Mouse (Mus musculus): Measurements from ENCODE around the gene Clp1.
"Not testable (repeated sequence)": the region's sequence is repeated elsewhere in the genome, so short reads cannot be mapped to it uniquely, and the experiment has no call there.

The Clp1 gene

DNA sequence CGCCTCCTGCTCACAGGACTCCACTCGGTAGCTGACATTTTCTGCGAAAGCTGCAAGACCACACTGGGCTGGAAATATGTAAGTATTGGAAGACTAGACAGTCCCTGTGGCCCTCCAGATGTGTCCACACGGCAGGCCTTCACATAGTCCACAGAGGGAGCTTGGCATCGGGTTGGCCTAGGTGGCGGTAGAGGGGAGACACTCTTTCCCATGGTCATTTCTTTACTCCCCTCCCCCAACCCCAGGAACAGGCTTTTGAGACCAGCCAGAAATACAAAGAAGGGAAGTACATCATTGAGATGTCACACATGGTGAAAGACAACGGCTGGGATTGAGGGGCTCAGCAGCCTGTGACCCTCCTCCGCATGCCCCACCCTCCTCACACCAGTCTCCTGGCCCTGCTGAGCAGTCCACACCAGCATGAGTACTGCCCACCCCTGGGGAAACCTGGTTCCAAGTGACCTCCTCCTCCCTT is 10.3 kb upstream of the Clp1 start:
- peak; percentile 53 for DNase-seq

- DNase-seq = peak; percentile 29
Measured at GRCm38 (mm10) chr2:84736312-84737161, 9.4 kb upstream of the Clp1 start.

DNA sequence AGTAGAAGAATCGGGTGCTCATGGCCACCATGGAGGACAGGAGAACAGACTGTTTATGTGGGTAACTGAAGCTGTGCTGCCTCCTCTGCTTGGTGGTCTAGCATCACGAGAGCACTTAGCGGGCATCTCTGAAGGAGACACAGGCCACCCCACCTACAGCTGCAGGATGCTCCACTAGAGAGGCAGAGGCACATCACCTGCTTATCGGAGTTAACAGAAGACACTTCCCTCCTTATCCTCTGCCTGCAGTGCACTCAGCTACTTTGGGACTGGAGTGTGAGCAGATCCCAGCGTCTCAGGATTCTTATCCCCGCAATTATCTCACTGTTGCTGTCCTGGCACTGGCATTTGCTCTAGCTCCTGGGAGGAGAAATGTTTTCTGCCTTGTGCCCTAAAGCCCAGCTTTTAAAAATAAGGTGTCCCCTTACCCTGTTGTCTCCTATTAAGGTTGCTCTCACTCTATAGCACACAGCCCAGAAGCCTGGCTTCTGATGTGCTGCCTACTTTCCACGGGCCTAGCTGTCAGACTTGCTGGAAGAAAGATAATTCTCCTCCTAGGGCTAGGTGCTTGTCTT is 8.3 kb upstream of the Clp1 start:
- no peak for DNase-seq

DNA sequence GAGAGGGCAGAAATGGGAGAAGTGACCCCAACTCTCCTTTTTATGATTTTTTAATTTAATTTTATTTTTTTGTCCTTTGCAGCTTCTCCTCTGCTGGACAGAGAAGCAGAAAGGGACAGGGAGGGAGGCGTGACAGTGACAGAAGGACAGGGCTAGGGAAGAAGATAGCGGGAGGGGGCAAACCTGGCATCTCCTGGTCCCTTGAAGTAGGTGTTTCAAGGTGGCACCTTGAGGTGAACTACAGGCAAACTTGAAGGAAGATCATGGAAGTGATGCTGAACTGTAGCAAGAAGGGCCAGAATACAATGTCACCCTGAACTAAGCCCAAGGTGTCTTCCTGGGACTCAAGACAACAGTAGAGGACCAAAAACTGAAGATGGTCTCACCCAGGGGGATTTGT is 7.8 kb upstream of the Clp1 start:
- no peak for DNase-seq

GRCm38 (mm10) chr2:84734351-84734864 is 7.3 kb upstream of the Clp1 start:
- DNase-seq = no peak

DNA sequence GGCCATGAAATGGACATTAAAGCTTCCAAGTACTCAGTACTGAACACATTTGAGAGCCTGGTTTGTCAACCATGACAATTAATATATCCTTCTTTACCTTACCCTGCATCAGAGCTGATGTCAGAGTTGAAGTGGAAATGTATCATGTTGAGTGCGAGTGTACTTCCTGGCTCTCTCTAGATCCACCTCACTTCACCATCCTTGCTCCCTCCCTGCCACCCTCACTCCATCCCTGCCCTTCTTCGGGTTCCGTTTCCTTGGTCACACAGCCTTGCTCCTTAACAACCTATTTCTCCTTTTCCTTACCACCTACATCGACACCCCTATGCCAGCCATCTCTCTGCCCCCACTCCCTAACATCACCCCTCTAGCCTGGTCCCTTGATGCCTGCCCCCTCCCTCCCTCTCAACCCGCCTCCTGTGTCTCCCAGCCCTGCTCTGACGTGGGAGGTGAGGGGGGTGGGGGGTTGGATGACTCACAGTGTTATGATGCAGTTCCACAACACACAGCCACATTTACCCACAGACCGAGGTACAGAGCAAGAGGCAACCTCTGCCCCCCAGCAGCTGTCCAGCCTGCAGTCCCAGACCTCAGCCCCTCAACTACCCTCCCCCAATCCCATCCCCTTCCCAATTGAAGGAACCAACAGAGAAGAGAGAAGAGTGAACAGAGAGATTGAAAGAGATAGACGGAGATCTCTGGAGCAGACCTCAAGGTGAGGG is 6.6 kb upstream of the Clp1 start, which contains the start of gene Ypel4:
Ypel4 (plus strand) TSS at position 480 of the 722 bp plus-strand sequence.
- peak; percentile 68 for DNase-seq

- DNase-seq = no peak
Measured at GRCm38 (mm10) chr2:84732394-84732793, 5.2 kb upstream of the Clp1 start.

DNA sequence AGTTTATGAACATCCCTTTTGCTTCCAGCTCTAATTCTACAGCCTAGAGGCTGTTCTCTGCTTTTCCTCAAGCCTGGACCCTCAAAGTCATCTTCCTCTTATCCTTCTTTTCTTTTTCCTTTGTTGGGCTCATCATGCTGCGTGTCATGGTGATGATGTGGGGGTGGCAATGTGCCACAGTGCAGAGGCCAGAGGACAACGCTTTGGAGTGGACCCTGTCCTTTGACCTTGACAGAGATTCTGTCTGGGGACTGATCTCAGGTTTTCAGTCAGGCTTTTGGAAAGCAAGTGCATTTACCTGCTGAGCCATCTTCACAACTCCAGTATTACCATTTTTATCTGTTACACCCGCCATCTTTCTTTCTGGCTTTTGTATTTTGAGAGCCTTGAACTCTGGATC is 4.1 kb upstream of the Clp1 start:
- DNase-seq = no peak

GRCm38 (mm10) chr2:84728191-84728590 is 1.0 kb upstream of the Clp1 start:
- DNase-seq = not testable (repeated sequence)

DNA sequence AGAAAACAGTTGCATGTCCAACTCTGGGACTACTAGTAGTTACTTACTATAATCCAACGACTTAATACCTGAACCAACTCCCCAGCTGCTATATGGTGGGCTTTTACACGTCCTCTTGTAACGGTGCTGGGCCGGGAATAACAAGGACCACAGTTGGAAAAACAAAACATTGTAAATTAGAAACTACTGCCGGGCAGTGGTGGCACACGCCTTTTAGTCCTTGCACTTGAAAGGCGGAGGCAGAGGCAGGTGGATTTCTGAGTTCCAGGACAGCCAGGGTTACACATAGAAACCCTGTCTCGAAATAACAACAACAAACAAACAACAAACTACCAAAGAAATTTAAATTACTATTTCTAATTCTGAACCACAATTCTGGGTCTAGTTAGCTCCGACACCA is 434 bp downstream of the Clp1 start:
- DNase-seq = no peak

- no peak for DNase-seq
Measured at GRCm38 (mm10) chr2:84725770-84726169, 1.4 kb downstream of the Clp1 start.

- DNase-seq = no peak
Measured at GRCm38 (mm10) chr2:84723856-84724255, 3.3 kb downstream of the Clp1 start.

DNA sequence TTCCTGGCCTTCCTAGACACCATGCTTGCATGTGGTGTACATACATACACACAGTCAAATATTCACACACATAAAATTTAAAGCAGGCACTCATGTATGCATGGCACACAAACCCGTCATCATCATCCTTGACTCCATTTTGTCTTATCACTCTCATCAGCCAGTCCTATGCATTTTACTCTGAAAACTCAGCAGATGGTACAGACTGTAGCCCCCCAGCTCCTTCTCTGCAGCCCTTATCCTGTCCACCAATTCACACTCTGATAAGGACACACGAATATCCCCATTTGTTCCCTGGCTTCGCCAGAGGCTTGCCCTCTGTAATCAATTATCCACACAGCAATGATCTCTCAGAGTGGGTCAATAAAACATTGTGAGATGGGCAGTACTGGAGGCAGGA is 6.0 kb downstream of the Clp1 start:
- no peak for DNase-seq

DNA sequence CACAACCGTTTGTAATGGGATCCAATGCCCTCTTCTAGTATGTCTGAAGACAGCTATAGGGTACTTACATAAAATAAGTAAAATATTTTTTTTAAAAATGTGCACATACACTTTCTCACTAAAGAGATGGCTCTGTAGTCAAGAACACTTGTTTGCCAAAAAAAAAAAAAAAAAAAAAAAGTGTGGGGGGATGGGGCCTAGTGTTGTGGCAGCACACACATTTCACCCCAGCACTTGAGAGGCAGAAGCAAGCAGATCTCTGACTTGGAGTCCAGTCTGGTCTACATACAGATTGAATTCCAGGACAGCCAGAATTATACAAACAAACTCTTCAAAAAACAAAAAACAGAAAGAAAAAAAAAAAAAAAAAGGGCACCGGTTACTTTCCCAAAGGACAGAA is 6.4 kb downstream of the Clp1 start:
- no peak for DNase-seq

DNA sequence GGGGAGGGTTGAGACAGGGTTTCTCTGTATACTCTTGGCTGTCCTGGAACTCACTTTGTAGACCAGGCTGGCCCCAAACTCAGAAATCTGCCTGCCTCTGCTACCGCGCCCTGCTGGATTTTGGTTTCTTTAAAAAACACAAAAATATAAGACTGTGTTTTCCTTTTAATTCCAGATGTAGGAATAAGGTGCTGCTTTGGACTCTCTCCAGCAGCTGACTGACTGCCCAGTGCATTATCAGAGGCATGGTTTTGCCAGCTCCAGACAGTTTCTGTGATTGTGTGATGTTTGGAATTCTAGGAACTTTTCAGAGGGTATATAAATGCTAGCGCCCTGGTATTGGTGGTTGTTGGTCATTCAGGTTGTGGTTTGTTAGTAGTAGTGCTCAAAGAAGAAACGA is 9.8 kb downstream of the Clp1 start:
- no peak for DNase-seq

- DNase-seq = no peak
Measured at GRCm38 (mm10) chr2:84716423-84717355, 10.5 kb downstream of the Clp1 start.

GRCm38 (mm10) chr2:84715562-84716361 is 11.4 kb downstream of the Clp1 start:
- DNase-seq = peak; percentile 87

DNA sequence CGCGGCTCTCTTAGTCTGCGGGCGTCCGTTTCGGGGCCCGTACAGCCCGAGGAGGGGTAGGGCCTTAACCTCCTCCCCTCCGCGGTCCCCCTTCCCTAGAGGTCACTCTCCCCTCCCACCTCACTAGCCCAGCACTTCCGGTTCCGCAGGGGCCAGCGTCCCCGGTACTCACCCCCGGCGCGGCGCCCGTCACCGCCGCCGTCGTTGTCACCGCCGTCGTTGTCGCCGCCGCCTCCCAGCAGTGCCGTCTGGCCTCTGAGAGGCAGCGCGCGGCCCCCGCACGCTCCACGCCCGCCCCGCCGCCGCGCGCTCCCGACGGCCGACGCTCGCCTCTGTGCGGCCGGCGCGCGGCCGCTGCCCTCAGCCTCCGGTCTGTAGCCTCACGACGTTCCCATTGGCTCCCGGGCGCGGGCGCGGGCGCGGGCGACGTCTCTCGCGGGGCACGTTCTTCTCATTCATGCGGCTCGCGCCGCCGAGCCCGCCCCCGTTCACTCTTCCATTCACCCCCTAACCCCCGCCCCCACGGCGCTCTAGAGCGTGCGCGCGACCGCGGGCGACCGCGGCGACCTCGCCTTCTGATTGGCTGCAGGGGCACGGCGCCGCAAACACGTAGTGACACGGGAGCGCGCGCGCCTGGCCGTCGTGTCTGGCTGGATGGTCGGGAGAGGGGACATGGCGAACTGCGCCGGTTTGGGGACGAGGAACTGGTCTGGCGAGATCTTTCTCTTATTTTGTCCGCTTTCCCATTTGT is 12.2 kb downstream of the Clp1 start, which contains the start of gene Zdhhc5:
Zdhhc5 (minus strand) TSS at position 370 of the 751 bp plus-strand sequence.
- peak; percentile 99 for DNase-seq

DNA sequence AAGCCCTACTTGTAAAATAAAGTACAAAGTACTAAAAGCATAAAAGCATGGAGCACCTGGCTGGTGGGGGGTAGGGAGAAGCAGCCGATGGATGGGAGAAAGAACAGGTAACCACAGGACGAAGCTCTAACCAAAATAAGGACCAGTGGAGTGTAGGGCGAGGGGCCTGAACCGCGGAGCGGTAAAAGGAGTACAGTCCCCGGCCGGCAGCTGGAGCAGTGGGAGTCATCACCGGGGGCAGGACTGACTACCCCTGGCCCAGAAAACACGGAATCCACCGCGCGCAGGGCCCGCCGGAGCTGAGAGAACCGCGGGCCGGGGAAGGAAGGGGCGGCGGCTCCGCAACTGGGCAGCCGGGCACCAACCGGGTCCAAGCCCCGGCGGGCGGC is 12.7 kb downstream of the Clp1 start:
- no peak for DNase-seq

DNA sequence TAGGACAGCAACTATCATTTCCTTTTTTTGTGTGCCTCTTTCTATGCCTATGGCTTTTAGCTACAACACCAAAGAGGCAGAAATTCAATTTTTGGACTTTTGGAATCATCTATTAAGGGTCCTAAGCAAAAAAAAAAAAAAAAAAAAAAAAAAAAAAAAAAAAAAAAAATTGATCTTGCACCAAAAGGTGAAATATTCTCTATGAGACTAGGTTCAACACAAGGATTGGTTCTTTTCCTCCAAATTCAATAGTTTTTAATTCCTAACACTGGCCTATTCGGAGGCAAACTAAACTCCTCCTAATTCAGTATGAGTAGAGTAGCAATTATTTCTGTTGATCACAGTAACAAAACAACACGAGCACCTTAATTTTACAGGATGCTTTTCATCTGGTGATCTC is 15.3 kb downstream of the Clp1 start:
- no peak for DNase-seq

- DNase-seq = no peak
Measured at GRCm38 (mm10) chr2:84707523-84707922, 19.6 kb downstream of the Clp1 start.

Data from kidney, postnatal 10 days (tissue).